Mouse (Mus musculus): ENCODE measurements around the gene Rnf126. TPM values are rescaled to one million over a fixed set of nuclear protein-coding genes. Genes with fewer than 3 reads are reported as not detected.

Gene Rnf126
- total RNA-seq, 1 experiment, result 66.7 TPM

DNA sequence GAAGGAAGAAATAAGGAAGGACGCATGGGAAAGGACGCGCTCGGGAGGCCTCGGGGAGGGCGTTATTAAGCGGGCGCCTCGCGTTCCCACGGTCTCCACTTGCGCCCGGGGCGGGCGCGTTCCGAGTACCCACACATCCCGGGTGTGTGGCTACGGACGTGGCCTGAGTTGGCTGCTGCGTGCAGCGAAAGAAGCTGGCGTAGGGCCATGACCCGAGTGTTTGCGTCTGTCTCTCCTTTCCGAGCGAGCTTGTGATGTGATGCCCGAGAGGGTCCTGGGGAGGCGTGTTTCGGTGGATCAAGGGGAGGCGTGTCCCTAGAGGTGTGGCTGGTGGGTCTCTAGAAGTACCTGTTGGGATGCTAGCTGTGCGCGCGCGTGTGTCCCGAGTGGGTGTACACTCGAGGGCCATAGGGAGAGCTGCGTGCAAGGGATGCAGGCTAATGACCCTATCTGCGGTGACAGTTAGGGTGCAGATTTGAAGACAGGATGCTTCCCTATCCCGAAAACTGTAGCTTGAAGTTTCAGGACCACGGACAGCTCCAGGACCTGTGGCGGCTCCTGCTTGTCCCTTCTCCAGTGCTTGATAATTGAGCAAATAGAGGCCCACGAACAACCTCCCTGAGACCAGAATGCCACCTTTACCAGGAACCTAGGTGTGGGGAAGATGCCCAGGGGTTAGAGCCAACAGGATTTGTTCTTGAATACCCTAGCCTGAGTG lies 49.0 kb downstream of the Rnf126 start:
- DNase-seq (ENCODE audit: low read depth, low spot score), result peak; percentile 84
- in situ Hi-C loops (cut with MboI; ENCODE audit: low sequenced_read_pairs in 2 of 2, unreplicated experiment in 2 of 2), result no loop called here
- Histone ChIP-seq H3K4me3 (ENCODE audit: insufficient read depth in 1 of 2, low read depth in 1 of 2, low read length in 2 of 2, poor library complexity in 1 of 2, severe bottlenecking in 1 of 2) (peak overlapping the region; percentile 63 to 79), H3K9me3 (ENCODE audit: control insufficient read depth, insufficient read depth, low read depth, low read length) (no peaks in the 10 kb centered on the region), H3K36me3 (ENCODE audit: control insufficient read depth, insufficient read depth, low read length, poor library complexity, severe bottlenecking) (no peaks in the 10 kb centered on the region), H3K9ac (ENCODE audit: insufficient read depth, low read depth, low read length, poor library complexity, severe bottlenecking) (no peak overlapping the region), H3K27ac (ENCODE audit: insufficient read depth, low read depth, low read length, poor library complexity, severe bottlenecking) (no peak overlapping the region), H3K4me1 (ENCODE audit: control insufficient read depth in 2 of 2, insufficient read depth in 2 of 2, low read length in 2 of 2, poor library complexity in 1 of 2) (peaks cover 0 to 6% of the 10 kb centered on the region in 2 experiments; a peak in 1 of 4 replicates)
- no peak for TF ChIP-seq HCFC1 (IDR thresholded peaks at IDR 0.05; ENCODE audit: borderline replicate concordance, insufficient read depth, low read length)
- no peak for TF ChIP-seq MAFK (IDR thresholded peaks at IDR 0.05; ENCODE audit: insufficient read depth, low read depth, low read length)
- no peak for TF ChIP-seq CHD2 (IDR thresholded peaks at IDR 0.05; ENCODE audit: low read depth, low read length)
- no peak for TF ChIP-seq ZC3H11A (IDR thresholded peaks at IDR 0.05; ENCODE audit: borderline replicate concordance, low read depth, low read length)
- no peak for TF ChIP-seq ZNF384 (IDR thresholded peaks at IDR 0.05; ENCODE audit: low read depth, low read length)

DNA sequence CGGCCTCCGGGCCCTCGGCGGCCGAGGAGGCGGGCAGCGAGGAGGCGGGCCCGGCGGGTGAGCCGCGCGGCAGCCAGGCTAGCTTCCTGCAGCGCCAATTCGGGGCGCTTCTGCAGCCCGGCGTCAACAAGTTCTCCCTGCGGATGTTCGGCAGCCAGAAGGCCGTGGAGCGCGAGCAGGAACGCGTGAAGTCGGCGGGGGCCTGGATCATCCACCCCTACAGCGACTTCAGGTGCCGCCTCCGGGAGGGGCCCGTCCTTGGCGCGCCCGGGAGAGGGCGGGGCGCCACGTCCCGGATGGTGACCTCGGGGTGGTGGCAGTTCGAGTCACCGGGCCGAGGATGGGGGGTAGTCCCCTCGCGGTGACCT lies 49.8 kb downstream of the Rnf126 start:
- H3K36me3 ChIP-seq (ENCODE audit: control insufficient read depth, insufficient read depth, low read length, poor library complexity, severe bottlenecking), result no peaks in the 10 kb centered on the region; the same call in 1 of the 2 replicates
- TF ChIP-seq ZC3H11A (IDR thresholded peaks at IDR 0.05; ENCODE audit: borderline replicate concordance, low read depth, low read length), result no peak
- TF ChIP-seq CHD2 (IDR thresholded peaks at IDR 0.05; ENCODE audit: low read depth, low read length), result no peak
- TF ChIP-seq ZNF384 (IDR thresholded peaks at IDR 0.05; ENCODE audit: low read depth, low read length), result no peak
- peak overlapping the region; percentile 68 for H3K9ac ChIP-seq (ENCODE audit: insufficient read depth, low read depth, low read length, poor library complexity, severe bottlenecking)
- H3K4me3 ChIP-seq (ENCODE audit: insufficient read depth in 1 of 2, low read depth in 1 of 2, low read length in 2 of 2, poor library complexity in 1 of 2, severe bottlenecking in 1 of 2), result peak overlapping the region; percentile 63 to 79
- no peak overlapping the region for H3K27ac ChIP-seq (ENCODE audit: insufficient read depth, low read depth, low read length, poor library complexity, severe bottlenecking)
- in situ Hi-C loops (cut with MboI; ENCODE audit: low sequenced_read_pairs in 2 of 2, unreplicated experiment in 2 of 2), result no loop called here
- H3K4me1 ChIP-seq (ENCODE audit: control insufficient read depth in 2 of 2, insufficient read depth in 2 of 2, low read length in 2 of 2, poor library complexity in 1 of 2), result peaks cover 0 to 6% of the 10 kb centered on the region in 2 experiments; a peak in 1 of 4 replicates
- no peak for DNase-seq (ENCODE audit: low read depth, low spot score)
- H3K9me3 ChIP-seq (ENCODE audit: control insufficient read depth, insufficient read depth, low read depth, low read length), result no peaks in the 10 kb centered on the region

DNA sequence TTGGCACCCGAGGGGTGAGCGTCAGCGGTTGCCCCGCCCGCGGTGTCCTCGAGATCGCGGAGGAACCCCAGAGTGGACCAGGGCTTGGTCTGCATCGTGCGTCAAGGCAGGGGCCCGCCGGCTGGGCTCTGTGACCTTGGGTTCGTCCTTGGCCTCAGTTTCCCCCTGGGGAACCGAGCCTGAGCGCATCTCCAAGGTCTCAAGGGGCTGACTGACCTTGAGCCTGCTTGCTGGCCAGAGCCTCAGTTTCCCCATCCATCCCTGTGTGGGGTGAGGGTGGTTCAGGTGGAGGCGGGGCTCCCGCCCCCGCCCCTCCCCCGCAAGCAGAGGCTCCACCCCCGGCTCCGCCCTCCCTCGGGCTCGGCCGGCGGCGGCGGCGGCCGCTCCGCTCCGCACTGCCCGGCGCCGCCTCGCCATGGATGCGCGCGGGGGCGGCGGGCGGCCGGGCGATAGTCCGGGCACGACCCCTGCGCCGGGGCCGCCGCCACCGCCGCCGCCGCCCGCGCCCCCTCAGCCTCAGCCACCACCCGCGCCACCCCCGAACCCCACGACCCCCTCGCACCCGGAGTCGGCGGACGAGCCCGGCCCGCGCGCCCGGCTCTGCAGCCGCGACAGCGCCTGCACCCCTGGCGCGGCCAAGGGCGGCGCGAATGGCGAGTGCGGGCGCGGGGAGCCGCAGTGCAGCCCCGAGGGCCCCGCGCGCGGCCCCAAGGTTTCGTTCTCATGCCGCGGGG lies 50.3 kb downstream of the Rnf126 start, which contains the start of gene Hcn2:
Gene Hcn2, plus strand, starts transcription at position 381 of the 734 bp plus-strand sequence.
- in situ Hi-C loops (cut with MboI; ENCODE audit: low sequenced_read_pairs in 2 of 2, unreplicated experiment in 2 of 2), result no loop called here
- no peak within 1 kb of the TSS for H3K27ac ChIP-seq (ENCODE audit: insufficient read depth, low read depth, low read length, poor library complexity, severe bottlenecking)

DNA sequence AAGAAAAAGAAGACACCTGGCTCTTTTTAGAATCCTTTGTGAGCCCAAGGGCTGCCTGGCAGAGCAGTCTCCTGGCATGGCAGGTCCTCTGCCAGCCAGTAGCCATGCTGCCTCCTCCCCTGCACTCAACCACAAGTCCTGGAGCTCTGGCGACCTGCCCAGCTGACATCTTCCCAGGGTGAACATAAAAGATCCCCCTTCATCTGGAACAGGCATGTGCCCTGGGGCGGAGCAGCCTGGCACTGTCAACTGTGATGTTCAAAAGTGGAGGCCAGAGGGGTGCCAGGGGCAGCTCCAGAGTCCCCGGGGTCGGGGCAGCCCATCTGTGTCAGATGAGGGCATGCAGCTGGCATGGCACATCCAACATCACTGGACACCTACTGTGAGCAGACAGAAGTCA lies 51.8 kb downstream of the Rnf126 start:
- peaks cover 0 to 6% of the 10 kb centered on the region in 2 experiments; a peak in 1 of 4 replicates for H3K4me1 ChIP-seq (ENCODE audit: control insufficient read depth in 2 of 2, insufficient read depth in 2 of 2, low read length in 2 of 2, poor library complexity in 1 of 2)
- no peak overlapping the region for H3K27ac ChIP-seq (ENCODE audit: insufficient read depth, low read depth, low read length, poor library complexity, severe bottlenecking)
- TF ChIP-seq MAFK (IDR thresholded peaks at IDR 0.05; ENCODE audit: insufficient read depth, low read depth, low read length) (no peak), ZC3H11A (IDR thresholded peaks at IDR 0.05; ENCODE audit: borderline replicate concordance, low read depth, low read length) (no peak), ZNF384 (IDR thresholded peaks at IDR 0.05; ENCODE audit: low read depth, low read length) (no peak), CHD2 (IDR thresholded peaks at IDR 0.05; ENCODE audit: low read depth, low read length) (no peak), HCFC1 (IDR thresholded peaks at IDR 0.05; ENCODE audit: borderline replicate concordance, insufficient read depth, low read length) (no peak)
- H3K4me3 ChIP-seq (ENCODE audit: insufficient read depth in 1 of 2, low read depth in 1 of 2, low read length in 2 of 2, poor library complexity in 1 of 2, severe bottlenecking in 1 of 2), result no peak overlapping the region
- no peaks in the 10 kb centered on the region for H3K9me3 ChIP-seq (ENCODE audit: control insufficient read depth, insufficient read depth, low read depth, low read length)
- peaks cover 19% of the 10 kb centered on the region for H3K36me3 ChIP-seq (ENCODE audit: control insufficient read depth, insufficient read depth, low read length, poor library complexity, severe bottlenecking)
- H3K9ac ChIP-seq (ENCODE audit: insufficient read depth, low read depth, low read length, poor library complexity, severe bottlenecking), result no peak overlapping the region
- in situ Hi-C loops (cut with MboI; ENCODE audit: low sequenced_read_pairs in 2 of 2, unreplicated experiment in 2 of 2), result no loop called here
- no peak for DNase-seq (ENCODE audit: low read depth, low spot score)

More for the DNA sequence above, 50.3 kb downstream of the Rnf126 start, which contains the start of gene Hcn2:
- TF ChIP-seq CHD2 (IDR thresholded peaks at IDR 0.05; ENCODE audit: low read depth, low read length) (no peak), HCFC1 (IDR thresholded peaks at IDR 0.05; ENCODE audit: borderline replicate concordance, insufficient read depth, low read length) (no peak), MAFK (IDR thresholded peaks at IDR 0.05; ENCODE audit: insufficient read depth, low read depth, low read length) (no peak), ZC3H11A (IDR thresholded peaks at IDR 0.05; ENCODE audit: borderline replicate concordance, low read depth, low read length) (no peak), ZNF384 (IDR thresholded peaks at IDR 0.05; ENCODE audit: low read depth, low read length) (no peak)
- peaks cover 4% of the 10 kb centered on the region for H3K36me3 ChIP-seq (ENCODE audit: control insufficient read depth, insufficient read depth, low read length, poor library complexity, severe bottlenecking)
- peak within 1 kb of the TSS; percentile 63 to 79 for H3K4me3 ChIP-seq (ENCODE audit: insufficient read depth in 1 of 2, low read depth in 1 of 2, low read length in 2 of 2, poor library complexity in 1 of 2, severe bottlenecking in 1 of 2)
- peak within 1 kb of the TSS; percentile 68 for H3K9ac ChIP-seq (ENCODE audit: insufficient read depth, low read depth, low read length, poor library complexity, severe bottlenecking)
- H3K9me3 ChIP-seq (ENCODE audit: control insufficient read depth, insufficient read depth, low read depth, low read length), result no peaks in the 10 kb centered on the region
- no peak for DNase-seq (ENCODE audit: low read depth, low spot score)
- peaks cover 0 to 6% of the 10 kb centered on the region in 2 experiments; a peak in 1 of 4 replicates for H3K4me1 ChIP-seq (ENCODE audit: control insufficient read depth in 2 of 2, insufficient read depth in 2 of 2, low read length in 2 of 2, poor library complexity in 1 of 2)

All from ES-E14 (cell line).